Mouse (Mus musculus): ENCODE data around the gene Cysrt1.

DNA sequence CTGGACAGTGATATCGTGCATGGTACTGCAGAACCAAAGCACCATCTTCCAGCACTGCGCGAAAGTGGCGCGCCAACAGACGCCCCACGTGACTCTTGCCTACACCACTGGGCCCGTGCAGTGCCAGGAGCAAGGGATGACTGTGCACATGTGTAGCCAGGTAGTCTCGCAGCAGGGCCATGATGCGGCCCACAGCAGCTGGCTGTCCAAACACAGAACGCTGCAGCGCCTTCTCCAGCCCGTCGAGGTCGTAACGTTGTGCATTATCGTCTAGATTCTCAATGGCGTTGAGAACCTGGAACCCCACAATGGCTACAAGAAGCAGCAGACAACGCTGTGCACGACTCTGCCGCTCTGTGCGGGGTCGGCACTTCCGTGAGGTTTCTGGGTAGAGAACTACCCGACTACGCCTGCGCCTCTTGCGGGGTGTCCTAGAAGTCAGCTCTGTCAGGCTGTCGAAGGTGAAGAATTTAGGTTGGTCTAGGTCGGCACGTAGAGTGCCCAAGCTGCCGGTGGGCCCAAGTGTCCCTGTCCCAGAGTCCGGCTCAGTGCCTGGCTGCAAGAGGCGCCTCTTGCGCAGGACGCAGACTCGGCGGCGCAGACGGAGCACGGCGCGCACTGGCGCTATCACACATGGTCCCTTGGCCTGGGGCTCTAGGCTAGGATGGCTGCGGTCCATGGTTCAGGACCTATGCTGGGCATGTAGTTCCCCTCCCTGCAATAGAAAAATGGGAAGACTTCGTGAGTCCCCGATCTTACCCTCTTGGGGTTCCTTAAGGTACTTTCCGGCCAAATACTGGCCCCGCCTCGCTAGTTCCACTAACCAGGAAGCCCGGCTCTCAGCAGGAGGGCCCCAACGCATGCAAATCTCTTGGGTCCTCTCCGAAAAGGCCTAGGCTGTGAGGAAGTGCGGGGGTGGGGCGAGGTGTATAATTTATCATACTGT, 46.8 kb downstream of the Cysrt1 start:
- TF ChIP-seq CTCF (IDR thresholded peaks at IDR 0.05; ENCODE audit: low read depth): no peak
- TF ChIP-seq EP300 (IDR thresholded peaks at IDR 0.05; ENCODE audit: low read depth): no peak
